Mouse (Mus musculus) G1E (cell line): ENCODE results near the gene Agmat.

ENCODE experiments used
- CTCF ChIP-seq: IDR thresholded peaks from 2 replicates; pipeline ENCODE4 v1.5.1; 2012; ENCODE audit warnings: low read depth, low read length, inconsistent platforms, mixed read lengths
- GATA1 ChIP-seq: IDR thresholded peaks from 2 replicates; pipeline ENCODE4 v1.6.1; 2012; ENCODE audit warnings: borderline replicate concordance, low read length, inconsistent platforms, mixed read lengths
- GATA2 ChIP-seq: IDR thresholded peaks from 2 replicates; pipeline ENCODE4 v1.6.1; 2012; ENCODE audit warnings: low read depth, low read length, inconsistent platforms, borderline replicate concordance
- POLR2AphosphoS5 ChIP-seq: IDR thresholded peaks from 2 replicates; pipeline ENCODE4 v1.6.1; 2012; ENCODE audit warnings: low read depth, low read length, inconsistent platforms; ENCODE audit not compliant: insufficient replicate concordance
- TAL1 ChIP-seq: conservative IDR thresholded peaks from 2 replicates; pipeline ENCODE4 v1.6.1; 2012; ENCODE audit warnings: low read depth, low read length, inconsistent platforms, mixed read lengths

- no peak for TF ChIP-seq CTCF
- no peak for TF ChIP-seq GATA1
- no peak for TF ChIP-seq TAL1
- TF ChIP-seq POLR2AphosphoS5: no peak
- TF ChIP-seq GATA2: no peak
These were observed 57.6 kb downstream of the Agmat start for GRCm38 (mm10) chr4:141804105-141804504.
